Mouse (Mus musculus) neutrophil, adult 5-6 weeks (primary cell): ENCODE data around the gene Tecpr2. TPM values are rescaled to one million over a fixed set of nuclear protein-coding genes. Genes with fewer than 3 reads are reported as not detected.

Experiments used
- ATAC-seq: fragments of 151-379, 151-347 bp; 2 replicates; pipeline ENCODE4 v1.8.0; 2017; ENCODE audit warnings: mild to moderate bottlenecking, moderate TSS enrichment; ENCODE audit not compliant: insufficient number of reproducible peaks, poor library complexity, low FRiP score, severe bottlenecking; ENCODE audit errors: extremely low read depth
- total RNA-seq: library from RNA; stranded (forward); fragments of 200-1000 nt; gene quantifications from 2 replicates; pipeline ENCODE4 v1.2.3, GENCODE M21; 2017

Gene Tecpr2
- total RNA-seq, 1 experiment from 2014 or later = 4.9 TPM

DNA sequence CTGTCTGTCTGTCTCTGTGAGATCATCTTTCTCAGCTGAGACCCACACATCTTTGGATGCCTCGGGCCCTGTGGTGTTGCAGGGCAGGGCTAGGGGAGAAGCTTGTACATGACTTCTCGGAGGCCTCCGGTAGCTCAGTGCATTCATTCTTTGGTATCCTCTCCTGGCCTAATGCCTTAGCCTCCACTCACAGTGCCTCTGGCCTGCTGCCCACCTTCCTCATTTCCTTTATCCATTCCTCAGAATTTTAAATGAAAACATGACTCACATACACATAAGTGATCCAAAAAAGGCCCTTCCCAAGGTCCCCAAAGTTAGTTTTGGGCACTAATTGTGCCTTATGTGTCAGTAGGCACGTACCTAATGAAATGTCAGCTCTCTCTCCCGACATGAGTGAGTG is 48.4 kb downstream of the Tecpr2 start:
- ATAC-seq = no peak

DNA sequence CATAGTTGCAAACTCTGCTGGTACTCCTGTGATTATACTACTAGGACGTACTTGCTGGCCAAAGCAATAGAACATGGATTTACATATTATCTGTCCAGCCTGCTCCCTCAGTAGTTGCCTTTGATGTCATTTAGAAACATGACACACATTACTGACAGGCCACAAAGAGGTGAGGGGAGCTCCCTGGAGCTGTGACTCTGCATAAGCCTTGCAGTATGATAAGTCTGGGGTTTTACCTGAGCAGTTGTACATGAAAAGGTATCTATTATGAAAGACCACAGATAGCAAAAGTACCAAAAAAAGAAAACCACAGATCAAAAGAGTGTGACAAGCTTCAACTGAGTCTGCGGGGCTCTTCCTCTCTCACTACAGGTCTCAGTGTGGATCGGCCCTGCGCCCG is 50.3 kb downstream of the Tecpr2 start:
- no peak for ATAC-seq

DNA sequence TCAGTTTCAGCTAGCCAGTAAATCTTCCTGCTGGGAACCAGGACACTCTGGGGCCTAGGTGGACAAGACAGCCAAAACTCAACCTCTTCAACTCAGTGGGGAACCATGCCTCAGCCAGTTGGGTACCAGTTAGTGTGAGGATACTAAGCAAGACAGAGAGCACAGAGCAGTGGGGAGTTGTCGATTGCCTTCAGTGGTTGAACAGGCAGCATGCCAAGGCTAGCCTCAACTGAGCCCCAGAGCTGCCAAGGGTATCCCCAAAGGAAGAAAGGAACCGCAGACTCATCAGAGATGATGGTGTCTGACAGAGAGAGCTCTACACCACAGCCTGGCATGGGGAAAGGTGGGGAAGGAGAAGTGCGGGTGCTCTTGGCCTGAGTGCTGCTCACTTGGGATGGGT is 51.8 kb downstream of the Tecpr2 start:
- no peak for ATAC-seq

DNA sequence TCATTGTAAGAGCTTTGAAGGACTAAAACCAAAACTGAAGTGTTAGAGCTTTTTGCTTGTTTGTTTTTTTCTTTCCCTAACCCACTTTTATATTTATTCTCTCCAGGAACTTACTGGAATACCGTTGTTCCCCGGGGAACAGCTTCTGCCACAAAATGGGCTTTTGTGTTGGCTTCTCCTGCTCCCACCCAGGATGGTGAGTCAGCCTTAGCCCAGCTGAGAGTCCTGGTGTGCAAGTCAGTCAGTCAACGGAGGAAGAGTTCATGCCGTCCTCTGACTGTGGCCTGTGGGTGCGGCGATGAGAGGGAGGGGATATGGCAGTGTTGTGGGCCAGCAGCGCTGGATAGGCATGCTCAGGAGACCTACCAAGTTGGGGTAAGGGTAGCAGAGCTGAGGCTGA is 57.2 kb downstream of the Tecpr2 start:
- no peak for ATAC-seq

DNA sequence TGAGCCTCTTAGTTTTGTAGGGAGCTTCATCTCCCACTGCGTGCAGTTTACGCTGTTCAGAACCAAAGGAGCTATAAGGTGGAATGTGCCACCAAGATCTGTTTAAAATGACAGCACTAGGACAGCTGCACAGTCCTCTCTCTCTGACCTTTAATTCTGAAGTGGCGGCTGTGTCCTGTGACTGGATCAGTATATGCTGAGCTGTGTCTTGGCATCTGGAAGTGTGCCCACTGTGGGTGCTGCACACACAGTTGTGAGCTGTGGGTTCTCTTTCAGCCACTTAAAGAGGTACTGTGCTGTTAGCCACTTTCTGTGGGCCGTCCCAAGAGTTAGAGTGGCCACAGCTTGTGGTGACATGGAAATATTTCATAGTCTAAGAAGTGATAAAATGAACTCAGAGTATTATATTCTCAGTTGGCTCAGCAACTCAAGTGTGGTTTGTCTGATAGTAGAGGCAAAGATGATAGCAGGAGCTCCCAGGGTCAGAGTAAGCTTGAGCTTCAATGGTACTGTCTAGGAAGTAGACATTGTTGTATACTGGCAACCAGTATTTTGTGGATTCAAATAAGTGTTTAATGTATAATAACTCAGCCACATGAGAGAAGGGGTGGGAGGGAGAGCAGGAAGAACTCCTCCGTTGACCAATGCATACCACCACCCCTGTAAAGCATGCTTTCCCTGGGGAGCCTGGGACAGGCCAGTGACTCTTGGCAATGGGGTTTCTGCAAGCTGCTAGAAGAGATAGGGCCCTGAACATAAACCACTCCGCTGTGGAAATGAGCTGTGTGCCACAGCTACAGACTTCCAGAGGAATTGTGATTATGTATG is 59.2 kb downstream of the Tecpr2 start:
- ATAC-seq = no peak

DNA sequence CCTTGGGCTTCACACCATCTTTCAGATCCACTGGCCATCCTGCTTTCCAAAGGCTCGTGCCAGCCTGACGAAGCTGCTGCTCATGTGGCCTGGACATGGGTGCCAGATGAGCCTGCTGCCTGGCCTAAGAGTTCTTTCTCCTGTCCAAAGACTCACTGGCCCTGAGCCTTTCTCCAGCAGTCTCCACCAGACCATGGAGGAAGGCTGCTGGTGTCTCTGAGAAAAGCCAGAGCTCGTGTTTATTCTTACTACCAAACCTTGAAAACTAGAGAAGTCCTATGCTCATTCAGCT is 59.8 kb downstream of the Tecpr2 start:
- ATAC-seq = no peak

DNA sequence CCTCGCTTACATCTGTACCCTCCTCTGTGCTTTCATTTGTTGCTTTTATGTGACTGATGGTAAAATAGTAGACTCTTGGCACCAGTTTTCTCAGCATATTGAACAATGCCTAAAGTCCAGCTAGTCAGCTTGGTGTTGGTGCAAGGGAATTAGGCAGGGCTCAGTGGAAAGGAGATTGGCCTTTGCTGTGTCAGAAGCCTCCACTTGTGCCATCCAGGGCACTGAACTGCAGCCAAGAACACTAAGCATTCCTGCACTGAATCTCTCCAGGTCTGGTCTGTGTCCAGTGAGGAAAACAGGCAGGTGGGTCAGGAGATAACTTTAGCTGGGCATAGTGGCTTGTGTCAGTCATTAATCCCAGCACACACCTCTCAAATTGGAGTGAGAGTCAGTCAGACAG is 60.3 kb downstream of the Tecpr2 start:
- no peak for ATAC-seq

DNA sequence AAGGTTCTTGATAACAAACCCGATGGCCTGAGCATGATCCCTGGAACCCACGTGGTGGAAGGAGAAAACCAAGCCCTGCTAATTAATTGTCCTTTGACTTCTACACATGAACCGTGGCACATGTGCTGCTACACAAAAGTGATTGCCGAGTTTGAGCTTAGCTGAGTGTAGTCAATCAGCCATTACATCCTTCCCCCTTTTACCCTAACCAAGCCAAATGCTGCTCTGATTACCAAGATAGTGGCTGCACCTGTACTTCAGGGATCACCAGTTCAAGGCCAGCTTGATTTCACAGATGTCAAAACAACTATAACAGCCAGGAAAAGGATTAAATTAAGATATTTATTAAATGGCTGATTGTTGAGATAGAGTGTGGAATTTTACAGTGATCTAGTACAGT is 61.1 kb downstream of the Tecpr2 start:
- peak; percentile 66; the same call in 1 of the 2 replicates for ATAC-seq

DNA sequence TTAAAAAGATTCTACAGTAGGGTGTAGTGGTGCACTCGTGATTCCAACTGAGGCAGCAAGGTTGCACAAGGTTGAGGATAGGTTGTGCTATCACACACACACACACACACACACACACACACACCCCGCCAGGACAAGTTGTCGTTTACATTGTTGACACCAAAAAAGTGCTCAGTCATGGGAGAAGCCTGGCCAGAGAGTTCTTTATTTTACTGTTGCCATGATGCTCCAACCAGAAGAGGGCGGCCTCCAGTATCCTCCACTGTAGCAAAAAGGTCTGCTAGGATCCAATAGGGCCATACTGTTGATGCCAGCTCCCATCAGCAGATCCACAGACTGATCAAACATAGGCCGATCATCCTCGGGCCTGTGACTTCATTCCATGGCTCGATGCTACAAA is 62.2 kb downstream of the Tecpr2 start:
- ATAC-seq = no peak

DNA sequence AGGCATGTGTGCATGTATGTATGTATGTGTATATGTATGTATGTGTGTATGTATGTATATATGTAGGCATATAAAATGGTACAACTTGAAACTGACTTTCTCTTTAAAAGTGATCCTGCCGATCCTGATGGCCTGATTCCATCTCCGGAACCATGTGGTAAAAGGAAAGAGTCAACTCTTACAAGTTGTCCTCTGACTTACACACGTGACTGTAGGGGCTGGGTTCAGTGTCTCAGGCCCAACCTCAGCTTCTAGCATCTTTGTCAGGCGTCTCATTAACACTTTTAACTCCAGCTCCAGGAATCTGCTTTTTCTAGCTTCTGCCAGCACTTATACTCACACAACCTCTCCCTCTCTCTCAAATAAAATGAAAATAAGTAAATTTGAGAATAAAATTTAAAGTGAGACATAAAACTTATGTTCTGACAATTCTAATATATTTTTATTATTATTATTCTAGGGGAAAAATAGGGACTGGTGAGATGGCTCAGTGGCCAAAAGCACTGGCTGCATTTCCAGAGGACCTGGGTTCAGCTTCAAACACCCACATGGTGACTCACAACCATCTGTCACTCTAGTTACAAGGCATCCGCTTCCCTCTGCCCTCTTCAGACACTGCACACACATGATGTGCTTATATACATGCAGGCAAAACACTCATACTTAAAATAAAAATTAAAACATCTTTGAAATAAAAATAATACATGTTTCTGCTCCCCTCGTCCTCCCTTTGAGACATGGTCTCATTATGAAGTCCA is 63.7 kb downstream of the Tecpr2 start:
- ATAC-seq = no peak

DNA sequence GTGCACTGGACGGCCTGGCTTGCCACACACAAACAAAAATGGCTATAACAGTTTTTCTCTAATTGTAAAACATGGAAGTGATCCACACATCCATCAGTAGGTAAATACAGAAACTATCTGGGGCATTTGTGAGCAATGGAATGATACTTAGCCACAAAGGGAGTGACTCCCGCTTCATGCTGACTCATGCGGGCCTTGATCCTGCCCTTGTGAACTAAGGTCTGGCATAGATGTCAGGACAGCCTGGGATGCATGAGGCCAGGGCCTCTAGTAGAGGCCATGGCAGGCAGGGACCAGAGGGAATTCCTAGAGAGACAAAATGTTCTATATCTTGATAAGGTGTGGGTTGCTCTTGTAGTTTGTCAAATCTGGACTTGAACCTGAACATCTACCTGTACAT is 64.4 kb downstream of the Tecpr2 start:
- ATAC-seq = no peak

DNA sequence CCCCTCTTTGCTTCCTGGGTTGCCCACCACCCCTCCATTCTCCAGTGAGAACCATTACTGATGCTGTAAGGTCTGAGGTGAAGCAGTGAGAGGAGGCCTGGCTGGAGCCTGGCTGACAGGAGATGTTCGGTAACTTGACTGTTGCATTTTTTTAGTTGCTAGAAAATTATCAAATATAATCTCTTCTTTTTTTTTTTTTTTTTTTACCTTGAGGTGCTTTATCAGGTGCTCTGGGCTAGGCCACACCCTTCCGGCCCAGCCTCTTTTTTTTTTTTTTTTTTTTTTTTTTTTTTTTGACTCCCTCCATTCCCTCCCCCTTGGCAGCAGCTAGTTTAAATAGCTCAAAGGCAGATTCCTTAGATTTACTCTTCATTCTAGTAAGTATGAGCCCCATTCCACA is 64.8 kb downstream of the Tecpr2 start:
- ATAC-seq = no peak

DNA sequence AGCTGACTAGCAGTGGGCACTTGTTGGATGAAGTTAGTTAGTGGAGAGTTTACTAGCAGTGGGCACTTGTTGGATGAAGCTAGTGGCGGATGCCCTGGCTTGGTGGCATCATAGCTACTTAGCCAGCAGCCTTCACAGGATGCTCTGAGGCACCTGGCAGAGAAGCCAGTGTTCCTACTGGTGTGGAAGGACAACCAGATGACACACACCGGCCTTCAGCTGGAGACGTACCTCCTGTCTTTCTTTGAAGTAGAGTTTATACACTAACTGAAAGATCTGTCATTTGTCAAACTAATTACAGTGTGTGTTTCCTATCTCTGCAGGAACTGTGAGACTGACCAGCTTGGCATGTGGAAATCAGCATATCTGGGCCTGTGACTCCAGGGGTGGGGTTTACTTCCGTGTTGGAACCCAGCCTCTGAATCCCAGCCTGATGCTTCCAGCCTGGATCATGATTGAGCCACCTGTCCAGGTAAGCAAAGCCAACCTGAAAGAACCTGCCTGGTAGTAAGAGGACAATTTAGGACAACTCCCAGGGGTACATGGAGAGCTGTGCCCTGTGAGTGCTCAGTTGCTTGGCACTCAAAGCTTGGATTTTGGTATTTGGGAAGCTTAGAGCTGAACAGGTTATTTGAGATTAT is 65.4 kb downstream of the Tecpr2 start:
- ATAC-seq = no peak

DNA sequence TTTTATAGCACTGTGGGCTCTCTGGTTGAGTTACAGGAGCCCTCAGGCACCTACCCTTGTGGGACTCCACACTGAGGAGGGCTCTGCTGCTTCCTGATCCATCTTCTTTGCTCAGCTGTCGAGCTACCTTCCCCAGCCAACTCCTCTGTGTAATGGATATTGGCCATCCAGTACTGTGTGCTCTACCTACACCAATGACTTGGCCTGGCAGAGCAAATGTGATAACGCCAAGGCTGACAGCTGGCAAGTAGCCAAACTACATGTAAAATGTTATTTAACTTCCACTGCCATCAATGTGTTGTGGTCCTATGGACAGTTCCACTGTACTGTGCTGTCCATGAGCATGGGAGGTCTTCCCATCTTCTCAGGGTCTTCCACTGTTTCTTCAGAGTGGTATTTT is 72.9 kb downstream of the Tecpr2 start:
- no peak for ATAC-seq

DNA sequence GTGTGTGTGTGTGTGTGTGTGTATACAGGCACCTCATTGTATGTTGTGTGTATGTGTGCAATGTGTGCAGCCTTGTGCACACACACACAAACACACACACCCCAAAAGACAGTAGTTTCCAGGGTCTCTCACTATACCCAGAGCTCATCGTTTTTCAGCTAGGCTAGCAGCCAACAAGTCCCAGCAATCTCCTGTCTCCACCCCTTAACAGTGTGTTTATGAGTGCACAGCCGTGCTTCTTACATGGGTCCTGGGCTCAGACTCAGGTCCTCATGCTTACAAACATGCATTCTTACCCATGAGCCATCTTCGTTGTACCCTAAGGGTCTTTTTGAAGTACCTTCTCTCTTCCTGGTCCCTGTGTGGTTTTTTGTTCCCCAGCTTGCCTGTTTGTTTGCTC is 76.4 kb downstream of the Tecpr2 start:
- no peak for ATAC-seq

DNA sequence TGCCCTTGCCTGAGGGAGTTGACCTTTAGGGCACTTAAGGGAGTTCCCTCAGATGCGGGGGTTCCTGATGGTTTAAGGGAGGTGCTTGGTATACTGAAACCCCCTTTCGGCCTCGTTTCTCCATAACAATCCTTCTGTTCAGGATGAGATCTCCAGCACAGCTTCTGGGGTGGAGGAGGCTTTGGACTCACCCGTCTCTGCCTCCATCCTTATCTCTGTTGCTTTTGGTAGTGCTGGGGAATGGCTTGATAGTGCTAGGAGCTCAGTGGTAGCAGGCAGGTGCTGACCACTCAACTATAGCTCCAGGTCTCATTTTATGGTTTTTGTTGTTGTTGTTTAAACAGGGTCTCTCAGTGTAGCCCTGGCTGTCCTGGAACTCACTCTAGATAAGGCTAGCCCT is 77.0 kb downstream of the Tecpr2 start:
- no peak for ATAC-seq

DNA sequence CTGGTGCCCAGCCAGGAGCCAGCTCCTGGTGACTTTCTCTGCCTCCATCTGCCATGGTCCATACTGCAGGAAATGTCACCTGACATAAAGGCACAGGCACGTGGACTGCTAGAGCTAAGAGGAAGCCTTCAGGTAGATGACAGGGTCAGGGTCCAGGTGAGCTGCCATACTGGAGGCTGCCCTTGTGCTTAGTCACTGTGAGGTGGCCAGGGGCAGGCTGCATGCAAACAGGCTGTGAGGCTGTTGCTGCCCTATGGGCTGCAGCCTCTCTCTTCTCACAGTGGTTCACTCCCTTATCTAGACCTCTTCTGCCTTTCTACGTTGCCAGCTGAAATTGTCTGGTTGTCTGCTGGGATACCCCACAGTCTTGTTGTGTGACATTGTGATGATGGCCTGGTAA is 78.1 kb downstream of the Tecpr2 start:
- no peak for ATAC-seq

DNA sequence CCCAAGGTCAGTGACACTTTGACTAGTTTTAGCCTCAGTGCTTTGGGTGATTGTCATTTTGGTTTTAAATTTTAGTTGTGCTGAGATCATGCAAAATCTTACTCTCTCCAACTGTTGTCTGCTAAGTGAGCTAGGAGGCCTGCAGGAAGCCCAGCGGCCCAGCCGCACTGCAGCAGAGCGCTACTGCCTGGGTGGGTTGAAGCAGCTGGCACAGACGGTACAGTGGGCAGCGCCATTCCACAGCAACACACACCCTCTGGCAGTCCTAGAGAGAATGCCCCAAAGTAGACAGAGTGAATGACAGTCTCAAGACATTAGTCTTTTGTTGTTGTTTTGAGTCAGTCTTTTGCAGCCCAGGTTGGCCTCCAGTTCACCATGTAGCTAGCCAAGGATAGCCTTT is 81.3 kb downstream of the Tecpr2 start:
- ATAC-seq = no peak

DNA sequence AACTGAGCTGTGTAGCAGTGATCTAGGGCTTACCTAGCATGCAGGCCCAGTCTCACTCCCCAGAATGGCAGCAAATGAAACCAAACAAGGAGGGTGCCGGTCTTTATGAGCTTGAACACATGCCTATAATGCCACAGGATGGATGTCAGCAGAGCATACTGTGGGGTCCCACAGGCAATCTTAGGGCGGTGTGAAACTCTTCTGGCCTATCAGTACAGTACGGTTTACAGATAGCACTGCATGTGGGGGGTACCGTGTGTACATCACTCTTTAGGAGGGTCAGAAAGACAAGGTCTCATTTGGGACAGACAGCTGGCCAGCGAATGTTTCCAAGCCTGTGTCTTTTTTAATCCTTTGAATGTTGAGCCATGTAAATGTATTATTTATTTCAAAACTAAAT is 82.9 kb downstream of the Tecpr2 start:
- no peak for ATAC-seq

DNA sequence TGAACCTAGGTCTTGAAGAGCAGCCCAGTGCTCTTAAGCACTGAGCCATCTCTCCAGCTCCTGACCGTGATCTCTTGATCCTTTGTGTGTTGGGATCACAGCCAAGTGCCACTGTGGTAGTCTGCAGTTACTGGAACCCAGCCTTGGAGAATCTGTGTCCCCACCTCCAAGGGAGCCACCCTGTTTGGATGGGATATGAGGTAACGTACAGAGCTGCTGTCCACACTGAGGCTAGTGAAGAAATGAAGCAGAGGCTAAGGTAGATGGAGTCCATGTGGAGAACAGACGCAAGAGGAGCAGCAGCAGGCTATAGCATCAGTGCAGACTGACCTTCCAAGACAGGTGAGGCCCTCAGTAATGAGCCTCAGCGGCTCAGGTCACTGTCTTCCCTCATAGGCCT is 84.8 kb downstream of the Tecpr2 start:
- ATAC-seq = no peak
